Mouse (Mus musculus): ENCODE measurements at regions not wholly inside any gene's neighbourhood (a gene's known extent, or its start where the extent isn't known, plus 50 kb on each side); places are given as distances from the start of the nearest gene placed in this dataset.

- intact Hi-C loops (cut with DNase I), result no loop called here
- DNase-seq, result no peak
These were observed 60.3 kb upstream of the Ifngr1 start for GRCm38 (mm10) chr10:19531452-19531851.

GRCm38 (mm10) chr10:19532790-19533189, 59.0 kb upstream of the Ifngr1 start:
- intact Hi-C loops (cut with DNase I), result no loop called here
- no peak for DNase-seq

GRCm38 (mm10) chr10:19533846-19534245, 57.9 kb upstream of the Ifngr1 start:
- intact Hi-C loops (cut with DNase I), result no loop called here
- no peak for DNase-seq

All from heart, postnatal 14 days (tissue).